Mouse (Mus musculus) spleen, postnatal 10 days (tissue): ENCODE results near the gene Muc13.

ENCODE experiments used
- DNase-seq, 2 experiments: peaks; one replicate each; pipeline ENCODE4 v3.0.0; 2021 to 2022; ENCODE audit warnings: low spot score in 2 of 2

The Muc13 gene

GRCm38 (mm10) chr16:33769848-33770247, 24.0 kb upstream of the Muc13 start:
- no peak for DNase-seq

- no peak for DNase-seq
Measured at GRCm38 (mm10) chr16:33770778-33771454, 22.9 kb upstream of the Muc13 start.

- no peak for DNase-seq
Measured at GRCm38 (mm10) chr16:33772809-33773208, 21.0 kb upstream of the Muc13 start.

GRCm38 (mm10) chr16:33774972-33775371, 18.9 kb upstream of the Muc13 start:
- no peak for DNase-seq

GRCm38 (mm10) chr16:33775733-33776335, 18.0 kb upstream of the Muc13 start:
- DNase-seq = no peak

- DNase-seq = no peak
Measured at GRCm38 (mm10) chr16:33776766-33777529, 16.9 kb upstream of the Muc13 start.

- DNase-seq = no peak
Measured at GRCm38 (mm10) chr16:33777607-33778006, 16.2 kb upstream of the Muc13 start.

- no peak for DNase-seq
Measured at GRCm38 (mm10) chr16:33781789-33782728, 11.8 kb upstream of the Muc13 start.

GRCm38 (mm10) chr16:33782729-33783091, 11.1 kb upstream of the Muc13 start:
- no peak for DNase-seq

- DNase-seq = no peak
Measured at GRCm38 (mm10) chr16:33784547-33784946, 9.3 kb upstream of the Muc13 start.

GRCm38 (mm10) chr16:33785092-33785704, 8.6 kb upstream of the Muc13 start:
- DNase-seq = no peak

GRCm38 (mm10) chr16:33786657-33787390, 7.0 kb upstream of the Muc13 start:
- no peak for DNase-seq

- DNase-seq = no peak
Measured at GRCm38 (mm10) chr16:33795106-33795505, 1.3 kb downstream of the Muc13 start.

GRCm38 (mm10) chr16:33795887-33796286, 2.0 kb downstream of the Muc13 start:
- no peak for DNase-seq

- no peak for DNase-seq
Measured at GRCm38 (mm10) chr16:33796756-33797155, 2.9 kb downstream of the Muc13 start.

GRCm38 (mm10) chr16:33797860-33798259, 4.0 kb downstream of the Muc13 start:
- DNase-seq = peak; percentile 25 to 59

GRCm38 (mm10) chr16:33810002-33810401, 16.2 kb downstream of the Muc13 start:
- DNase-seq = peak in 1 of 2 experiments; percentile 26

- DNase-seq = no peak
Measured at GRCm38 (mm10) chr16:33818413-33819165, 24.8 kb downstream of the Muc13 start.

GRCm38 (mm10) chr16:33820269-33821178, 26.7 kb downstream of the Muc13 start:
- DNase-seq = peak; percentile 69 to 85
